Mouse (Mus musculus) liver, embryonic 13.5 days (tissue): ENCODE measurements around the gene Os9. TPM values are rescaled to one million over a fixed set of nuclear protein-coding genes. Genes with fewer than 3 reads are reported as not detected.

Experiments
- ATAC-seq: fragments of 200-750 bp; cut with Nextera tagmentation; 2 replicates; pipeline ENCODE4 v1.8.0; 2017; ENCODE audit warnings: low read depth, mild to moderate bottlenecking, moderate number of reproducible peaks, moderate library complexity
- DNase-seq: peaks from one replicate; pipeline ENCODE4 v3.0.0; 2022
- H3K27ac ChIP-seq: fragments of 300-500 bp; sonication (generic); 2 replicates; pipeline ENCODE4 v1.5.1; 2015; ENCODE audit warnings: moderate library complexity, mild to moderate bottlenecking, inconsistent platforms
- H3K27me3 ChIP-seq: fragments of 300-500 bp; sonication (generic); 2 replicates; pipeline ENCODE4 v1.6.1; 2015; ENCODE audit warnings: mild to moderate bottlenecking, inconsistent platforms
- H3K36me3 ChIP-seq: fragments of 300-500 bp; sonication (generic); 2 replicates; pipeline ENCODE4 v1.6.1; 2015; ENCODE audit warnings: mild to moderate bottlenecking, inconsistent platforms
- H3K4me1 ChIP-seq: fragments of 300-500 bp; sonication (generic); replicated peaks from 2 replicates; pipeline ENCODE4 v1.6.1; 2015; ENCODE audit warnings: inconsistent platforms
- H3K4me2 ChIP-seq: fragments of 300-500 bp; sonication (generic); 2 replicates; pipeline ENCODE4 v1.6.1; 2015; ENCODE audit warnings: inconsistent platforms, mild to moderate bottlenecking, moderate library complexity
- H3K4me3 ChIP-seq: fragments of 300-500 bp; sonication (generic); replicated peaks from 2 replicates; pipeline ENCODE4 v1.5.1; 2015; ENCODE audit warnings: mild to moderate bottlenecking, inconsistent platforms
- H3K9ac ChIP-seq: fragments of 300-500 bp; sonication (generic); 2 replicates; pipeline ENCODE4 v1.6.1; 2015; ENCODE audit warnings: mild to moderate bottlenecking, inconsistent platforms
- H3K9me3 ChIP-seq: fragments of 300-500 bp; sonication (generic); replicated peaks from 2 replicates; pipeline ENCODE4 v1.6.1; 2016; ENCODE audit warnings: inconsistent platforms
- WGBS: fragments of 180-500 bp; shearing (Covaris S2); methylation state at CpG from one replicate; pipeline ENCODE4 v1.1.7; 2015; ENCODE audit not compliant: insufficient replicate concordance; 5-methylcytosine and 5-hydroxymethylcytosine counted together
- polyA plus RNA-seq: library from polyadenylated mRNA; unstranded; fragments of >200 nt; fragmentation: Nextera tagmentation; extraction: Ambion mirVana; gene quantifications from 2 replicates; pipeline ENCODE4 v1.2.1, GENCODE M21; 2015

Gene Os9
- polyA plus RNA-seq, 1 experiment from 2014 or later: 45.6 TPM

GRCm38 (mm10) chr10:127071203-127071602, 49.7 kb downstream of the Os9 start:
- Histone ChIP-seq H3K9ac (peak overlapping the region; percentile 76), H3K27me3 (peaks cover 13% of the 10 kb centered on the region), H3K4me2 (peak overlapping the region; percentile 89), H3K4me1 (peaks cover 63% of the 10 kb centered on the region), H3K36me3 (peaks cover 21% of the 10 kb centered on the region), H3K27ac (no peak overlapping the region), H3K4me3 (peak overlapping the region; percentile 73), H3K9me3 (no peaks in the 10 kb centered on the region)
- 50% methylated on average over 9 of the region's 9 CpGs for WGBS
- DNase-seq (no peak), ATAC-seq (no peak)

- Histone ChIP-seq H3K9me3 (no peaks in the 10 kb centered on the region), H3K4me1 (peaks cover 63% of the 10 kb centered on the region), H3K4me3 (peak within 1 kb of the TSS; percentile 73), H3K9ac (peak within 1 kb of the TSS; percentile 79), H3K27me3 (0 out of 2 replicates have a peak, but pooled peaks cover 5% of the 10 kb centered on the region), H3K4me2 (peak within 1 kb of the TSS; percentile 89), H3K36me3 (peaks cover 28% of the 10 kb centered on the region), H3K27ac (peak within 1 kb of the TSS; percentile 77)
- peak; percentile 87 for ATAC-seq
- DNase-seq: peak; percentile 87
- WGBS: 1% methylated on average over 36 of the region's 36 CpGs
Observed at GRCm38 (mm10) chr10:127070190-127071121, 50.5 kb downstream of the Os9 start, which contains the start of gene Tspan31. Gene Tspan31, minus strand, starts transcription at chr10:127070264.

- DNase-seq (no peak), ATAC-seq (peak; percentile 24)
- H3K4me3 ChIP-seq: peak overlapping the region; percentile 73
- H3K27me3 ChIP-seq: no peaks in the 10 kb centered on the region
- H3K36me3 ChIP-seq: peaks cover 37% of the 10 kb centered on the region
- peak overlapping the region; percentile 77 for H3K27ac ChIP-seq
- peak overlapping the region; percentile 89 for H3K4me2 ChIP-seq
- H3K4me1 ChIP-seq: peaks cover 65% of the 10 kb centered on the region
- H3K9me3 ChIP-seq: no peaks in the 10 kb centered on the region
- H3K9ac ChIP-seq: peak overlapping the region; percentile 79
- WGBS: 6% methylated on average over 30 of the region's 30 CpGs
Observed at GRCm38 (mm10) chr10:127069281-127070189, 51.4 kb downstream of the Os9 start.

- WGBS: 39% methylated on average over 9 of the region's 9 CpGs
- peaks cover 39% of the 10 kb centered on the region for H3K36me3 ChIP-seq
- peak overlapping the region; percentile 77 for H3K27ac ChIP-seq
- H3K9me3 ChIP-seq: no peaks in the 10 kb centered on the region
- H3K9ac ChIP-seq: peak overlapping the region; percentile 79
- peak overlapping the region; percentile 73 for H3K4me3 ChIP-seq
- H3K27me3 ChIP-seq: no peaks in the 10 kb centered on the region
- H3K4me2 ChIP-seq: peak overlapping the region; percentile 89
- DNase-seq: no peak
- peaks cover 75% of the 10 kb centered on the region for H3K4me1 ChIP-seq
- no peak for ATAC-seq
Observed at GRCm38 (mm10) chr10:127068360-127069038, 52.4 kb downstream of the Os9 start.

GRCm38 (mm10) chr10:127066519-127067018, 54.4 kb downstream of the Os9 start:
- Histone ChIP-seq H3K4me1 (peaks cover 86% of the 10 kb centered on the region), H3K36me3 (peaks cover 39% of the 10 kb centered on the region), H3K9ac (0 out of 2 replicates have a peak overlapping the region, but pooled peaks have one; percentile 5), H3K27me3 (peaks cover 12% of the 10 kb centered on the region), H3K9me3 (no peaks in the 10 kb centered on the region), H3K4me2 (no peak overlapping the region), H3K4me3 (no peak overlapping the region), H3K27ac (peak overlapping the region; percentile 45)
- no peak for ATAC-seq
- 84% methylated on average over 14 of the region's 14 CpGs for WGBS
- DNase-seq: no peak

- H3K4me1 ChIP-seq: peaks cover 81% of the 10 kb centered on the region
- H3K4me3 ChIP-seq: no peak overlapping the region
- peak overlapping the region; percentile 8; the same call in 1 of the 2 replicates for H3K9ac ChIP-seq
- no peak for ATAC-seq
- DNase-seq: no peak
- H3K27me3 ChIP-seq: peaks cover 18% of the 10 kb centered on the region
- WGBS: 49% methylated on average over 9 of the region's 9 CpGs
- no peaks in the 10 kb centered on the region for H3K9me3 ChIP-seq
- H3K36me3 ChIP-seq: peaks cover 39% of the 10 kb centered on the region
- H3K4me2 ChIP-seq: no peak overlapping the region
- no peak overlapping the region for H3K27ac ChIP-seq
Observed at GRCm38 (mm10) chr10:127065981-127066380, 55.0 kb downstream of the Os9 start.

GRCm38 (mm10) chr10:127063913-127064870, 56.7 kb downstream of the Os9 start:
- DNase-seq (no peak), ATAC-seq (peak; percentile 2)
- H3K36me3 ChIP-seq: peaks cover 39% of the 10 kb centered on the region
- H3K9me3 ChIP-seq: no peaks in the 10 kb centered on the region
- H3K4me3 ChIP-seq: peak overlapping the region; percentile 80
- H3K9ac ChIP-seq: peak overlapping the region; percentile 91
- 11% methylated on average over 36 of the region's 37 CpGs for WGBS
- peak overlapping the region; percentile 95 for H3K4me2 ChIP-seq
- H3K4me1 ChIP-seq: peaks cover 82% of the 10 kb centered on the region
- H3K27ac ChIP-seq: peak overlapping the region; percentile 78
- peaks cover 36% of the 10 kb centered on the region for H3K27me3 ChIP-seq

GRCm38 (mm10) chr10:127063239-127063872, 57.6 kb downstream of the Os9 start, which contains the start of gene Cdk4:
Gene Cdk4, plus strand, starts transcription at chr10:127063534.
- Histone ChIP-seq H3K4me1 (peaks cover 81% of the 10 kb centered on the region), H3K4me3 (peak within 1 kb of the TSS; percentile 80)
- 0% methylated on average over 46 of the region's 46 CpGs for WGBS

GRCm38 (mm10) chr10:127062503-127062902, 58.4 kb downstream of the Os9 start:
- 0 out of 2 replicates have a peak overlapping the region, but pooled peaks have one; percentile 80 for H3K4me3 ChIP-seq
- H3K27me3 ChIP-seq: peaks cover 53% of the 10 kb centered on the region
- H3K36me3 ChIP-seq: peaks cover 31% of the 10 kb centered on the region
- 58% methylated on average over 5 of the region's 5 CpGs for WGBS
- H3K4me2 ChIP-seq: peak overlapping the region; percentile 95
- no peak overlapping the region for H3K27ac ChIP-seq
- no peak overlapping the region for H3K9ac ChIP-seq
- peaks cover 73% of the 10 kb centered on the region for H3K4me1 ChIP-seq
- DNase-seq (no peak), ATAC-seq (no peak)
- H3K9me3 ChIP-seq: no peaks in the 10 kb centered on the region

More at GRCm38 (mm10) chr10:127063239-127063872, 57.6 kb downstream of the Os9 start, which contains the start of gene Cdk4:
- Histone ChIP-seq H3K4me2 (peak within 1 kb of the TSS; percentile 95), H3K36me3 (peaks cover 39% of the 10 kb centered on the region), H3K9me3 (no peaks in the 10 kb centered on the region), H3K9ac (peak within 1 kb of the TSS; percentile 91), H3K27ac (peak within 1 kb of the TSS; percentile 78), H3K27me3 (peaks cover 44% of the 10 kb centered on the region)
- DNase-seq (peak; percentile 94), ATAC-seq (peak; percentile 87)
